Mouse (Mus musculus): ENCODE measurements around the gene Rspo1.
A peak's percentile ranks its signal among the peaks of the same experiment; 100 is the strongest.

Rspo1 gene

DNA sequence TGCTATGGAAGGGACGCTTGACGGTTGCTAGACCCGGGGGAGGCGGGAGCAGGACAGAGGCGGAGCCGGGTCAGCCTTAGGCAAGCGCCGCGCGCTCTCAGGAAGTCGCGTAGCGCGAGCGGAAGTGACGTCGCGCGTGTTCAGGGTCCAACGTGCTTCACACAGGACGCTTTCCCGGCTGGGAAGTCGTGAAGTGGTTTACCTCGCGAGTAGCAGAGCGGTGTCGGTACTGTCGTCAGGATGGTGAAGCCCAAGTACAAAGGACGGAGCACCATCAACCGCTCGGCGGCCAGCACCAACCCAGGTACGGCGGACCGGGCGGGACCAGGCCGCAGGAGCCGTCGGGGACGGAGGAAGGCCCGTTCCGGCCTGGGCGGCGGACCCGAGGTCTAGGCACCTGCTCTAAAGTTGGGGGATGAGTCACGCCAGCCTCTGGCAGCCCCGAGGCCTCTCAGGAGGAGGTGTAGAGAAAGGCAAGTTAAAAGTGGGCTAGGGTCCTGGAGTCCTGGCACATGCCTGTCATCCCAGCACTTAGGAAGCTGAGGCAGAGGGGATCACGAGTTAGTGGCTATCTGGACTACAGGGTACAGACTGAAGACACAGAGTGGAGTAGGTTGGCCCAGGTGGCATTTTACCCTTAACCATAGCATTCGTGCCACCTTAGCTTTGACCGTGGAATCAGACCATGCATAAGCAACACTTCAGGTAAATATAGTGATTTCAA, 43.8 kb downstream of the Rspo1 start:
- DNase-seq (ENCODE audit: low spot score), result peak; percentile 94

DNA sequence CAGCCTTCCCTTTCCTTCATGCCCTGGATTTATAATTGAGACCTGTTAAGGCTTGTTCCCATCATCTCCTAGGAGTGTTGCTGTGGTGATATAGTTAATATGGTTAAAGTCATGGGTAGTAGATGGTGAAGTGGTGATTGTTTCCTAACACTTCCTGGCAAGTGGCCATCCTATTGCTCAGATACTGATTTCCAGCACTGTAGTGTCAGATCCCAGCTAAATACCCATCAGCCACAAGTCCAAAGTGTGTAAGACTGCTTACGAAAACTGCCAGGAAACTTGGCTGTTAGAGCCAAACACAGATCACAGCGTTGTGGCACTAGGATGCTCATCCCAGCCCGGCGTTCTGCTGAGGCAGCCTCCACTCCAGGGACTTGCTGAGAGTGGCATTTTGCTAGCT, 48.1 kb downstream of the Rspo1 start:
- no peak for DNase-seq (ENCODE audit: low spot score)

DNA sequence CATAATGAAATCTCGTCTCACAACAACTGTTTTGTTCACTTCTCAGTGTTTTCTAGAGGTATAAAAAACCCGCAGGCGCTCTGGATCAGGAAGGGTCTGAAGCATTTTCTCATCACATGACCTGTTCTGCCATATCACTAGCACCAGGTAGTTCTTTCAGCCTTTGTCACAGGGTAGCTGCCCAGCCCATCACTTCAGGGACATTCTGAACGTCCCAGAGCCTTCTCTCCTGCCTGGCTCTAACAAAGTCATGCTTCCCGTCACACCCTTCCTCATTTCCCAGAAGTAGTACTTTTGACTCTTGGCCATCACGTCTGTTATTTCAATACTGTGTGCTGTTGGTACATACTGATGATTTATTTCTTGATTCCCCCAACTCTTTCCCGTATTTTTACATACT, 58.2 kb downstream of the Rspo1 start:
- DNase-seq (ENCODE audit: low spot score), result no peak

DNA sequence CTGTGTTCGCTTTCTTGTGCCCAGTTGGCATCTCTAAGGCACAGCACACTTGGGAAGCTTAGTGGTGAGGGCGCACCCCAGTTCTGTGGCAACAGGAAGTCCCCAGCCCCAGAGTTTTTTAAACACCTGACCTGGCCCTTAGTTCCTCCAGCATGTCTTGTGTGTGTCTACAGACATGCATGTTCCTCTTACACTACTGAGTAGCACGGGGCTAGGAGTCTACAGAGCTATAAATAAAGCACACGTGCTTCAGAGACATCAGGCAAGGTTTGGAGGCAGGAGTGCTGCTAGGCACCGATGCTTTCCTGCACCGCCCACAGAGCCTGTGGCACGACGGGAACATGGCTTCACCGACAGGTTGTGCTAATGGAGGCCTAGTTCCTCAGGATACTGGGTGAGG, 69.2 kb downstream of the Rspo1 start:
- DNase-seq (ENCODE audit: low spot score), result no peak

DNA sequence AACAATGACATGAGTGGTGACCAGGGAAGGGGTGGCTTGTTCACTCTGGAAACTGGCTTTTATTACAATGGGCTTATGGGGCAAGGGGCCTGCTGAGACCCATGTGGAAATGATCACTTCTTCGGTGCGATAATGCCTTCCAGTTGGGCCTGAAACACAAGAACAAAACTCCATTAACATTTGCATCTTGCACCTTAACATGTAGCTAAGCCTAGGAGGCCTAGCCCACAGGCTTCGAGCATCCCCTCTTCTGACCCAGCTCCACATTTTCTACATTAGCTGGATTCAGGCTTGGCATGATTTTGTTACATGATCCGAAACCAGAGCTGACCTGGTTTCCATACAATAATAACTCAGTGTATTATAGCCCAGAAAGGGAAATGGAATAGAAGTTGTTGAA, 70.2 kb downstream of the Rspo1 start:
- no peak for DNase-seq (ENCODE audit: low spot score)

DNA sequence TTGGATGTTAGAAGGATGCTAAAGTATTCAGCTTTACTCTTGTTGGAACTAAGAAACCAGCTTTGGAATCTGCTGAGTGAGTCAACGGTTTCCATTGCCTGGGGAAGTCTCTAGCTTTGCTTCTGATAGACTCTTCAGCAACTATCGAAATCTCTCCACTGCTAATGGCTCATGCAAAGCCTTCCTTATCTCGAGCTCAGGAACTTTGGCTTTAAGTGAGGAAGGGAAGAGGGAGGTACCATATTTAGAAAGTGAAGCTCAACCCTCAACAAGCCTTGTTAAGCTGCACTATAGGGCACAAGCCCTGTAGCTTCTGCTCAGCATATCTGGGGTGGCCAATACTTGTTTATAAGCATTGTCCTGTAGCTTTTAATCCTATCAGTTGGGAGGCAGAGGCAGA, 71.0 kb downstream of the Rspo1 start:
- no peak for DNase-seq (ENCODE audit: low spot score)

DNA sequence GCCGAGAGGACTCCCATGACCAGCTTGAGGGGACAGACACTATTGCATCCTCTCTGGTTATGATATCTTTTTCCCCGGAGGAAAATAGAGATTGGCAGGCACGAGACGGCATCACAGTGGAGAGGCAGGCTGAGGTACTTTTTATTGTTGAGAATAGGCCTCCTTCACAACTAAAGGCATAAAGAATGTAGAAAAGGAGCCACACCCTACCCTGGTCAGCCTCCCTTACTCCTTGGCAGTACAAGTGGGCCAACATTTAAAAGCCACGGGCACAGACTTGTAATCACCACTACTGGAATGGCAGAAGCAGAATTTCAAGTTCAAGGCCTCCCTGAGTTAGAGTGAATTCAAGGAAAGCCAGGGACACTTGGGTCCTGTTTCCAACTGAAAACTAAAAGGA, 71.8 kb downstream of the Rspo1 start:
- DNase-seq (ENCODE audit: low spot score), result no peak

Data from testis, postnatal 10 days (tissue).